Mouse (Mus musculus) common myeloid progenitor, adult 5-6 weeks (primary cell): ENCODE data around the gene Ilvbl. TPM values are rescaled to one million over a fixed set of nuclear protein-coding genes. Genes with fewer than 3 reads are reported as not detected.
"Not testable (repeated sequence)": the region's sequence is repeated elsewhere in the genome, so short reads cannot be mapped to it uniquely, and the experiment has no call there.

Experiments
- ATAC-seq: replicated peaks from 2 replicates; pipeline ENCODE4 v1.8.0; 2016; ENCODE audit warnings: low read depth, mild to moderate bottlenecking, moderate TSS enrichment, inconsistent platforms; ENCODE audit not compliant: poor library complexity, severe bottlenecking
- total RNA-seq: library from RNA; stranded (forward); fragments of 200-1000, 187-1606 nt; gene quantifications from 2 replicates; pipeline ENCODE4 v1.2.3, GENCODE M21; 2017

Ilvbl gene
- 15.2 and 16.9 TPM in 2 replicates for total RNA-seq

GRCm38 (mm10) chr10:78574250-78575104, at the start of gene Ilvbl:
TSS of gene Ilvbl (plus strand) at chr10:78574346.
- ATAC-seq: peak; percentile 81

- ATAC-seq: not testable (repeated sequence)
Observed at GRCm38 (mm10) chr10:78525071-78525470, 49.1 kb upstream of the Ilvbl start.

GRCm38 (mm10) chr10:78525511-78525910, 48.6 kb upstream of the Ilvbl start:
- ATAC-seq: no peak

- peak; percentile 66; the same call in 1 of the 2 replicates for ATAC-seq
Observed at GRCm38 (mm10) chr10:78540943-78541342, 33.2 kb upstream of the Ilvbl start.

- ATAC-seq: no peak
Observed at GRCm38 (mm10) chr10:78565070-78565469, 9.1 kb upstream of the Ilvbl start.

GRCm38 (mm10) chr10:78569191-78569590, 5.0 kb upstream of the Ilvbl start:
- no peak for ATAC-seq

GRCm38 (mm10) chr10:78569686-78570085, 4.5 kb upstream of the Ilvbl start:
- ATAC-seq: no peak

GRCm38 (mm10) chr10:78570416-78570815, 3.7 kb upstream of the Ilvbl start:
- ATAC-seq: no peak

GRCm38 (mm10) chr10:78570897-78571296, 3.2 kb upstream of the Ilvbl start:
- ATAC-seq: no peak

- ATAC-seq: no peak
Observed at GRCm38 (mm10) chr10:78573226-78573625, 920 bp upstream of the Ilvbl start.

GRCm38 (mm10) chr10:78575105-78575632, 1.0 kb downstream of the Ilvbl start:
- 0 out of 2 replicates have a peak, but pooled peaks have one; percentile 3 for ATAC-seq

- no peak for ATAC-seq
Observed at GRCm38 (mm10) chr10:78575690-78576089, 1.5 kb downstream of the Ilvbl start.

- ATAC-seq: no peak
Observed at GRCm38 (mm10) chr10:78576435-78577184, 2.5 kb downstream of the Ilvbl start.

GRCm38 (mm10) chr10:78578204-78578603, 4.1 kb downstream of the Ilvbl start:
- ATAC-seq: no peak

GRCm38 (mm10) chr10:78581121-78581520, 7.0 kb downstream of the Ilvbl start:
- no peak for ATAC-seq

- ATAC-seq: no peak
Observed at GRCm38 (mm10) chr10:78583347-78583746, 9.2 kb downstream of the Ilvbl start.

- ATAC-seq: no peak
Observed at GRCm38 (mm10) chr10:78583939-78584338, 9.8 kb downstream of the Ilvbl start.

- ATAC-seq: no peak
Observed at GRCm38 (mm10) chr10:78584996-78585395, 10.8 kb downstream of the Ilvbl start.

- no peak for ATAC-seq
Observed at GRCm38 (mm10) chr10:78585606-78586005, 11.5 kb downstream of the Ilvbl start.

- ATAC-seq: no peak
Observed at GRCm38 (mm10) chr10:78586026-78586425, 11.9 kb downstream of the Ilvbl start.

GRCm38 (mm10) chr10:78589291-78589690, 15.1 kb downstream of the Ilvbl start:
- ATAC-seq: no peak
